Mouse (Mus musculus): ENCODE measurements around the gene Arhgap42. TPM values are rescaled to one million over a fixed set of nuclear protein-coding genes. Genes with fewer than 3 reads are reported as not detected.

Arhgap42 gene
- polyA plus RNA-seq, 1 experiment from 2014 or later, result 35.8 TPM

- Histone ChIP-seq H3K27ac (replicated peaks) (no peak overlapping the region), H3K4me1 (0 out of 2 replicates have a peak, but pooled peaks cover 9% of the 10 kb centered on the region), H3K9me3 (no peaks in the 10 kb centered on the region), H3K27me3 (replicated peaks; ENCODE audit: low read depth, poor library complexity, severe bottlenecking) (no peaks in the 10 kb centered on the region), H3K36me3 (replicated peaks) (peaks cover 10% of the 10 kb centered on the region), H3K4me3 (no peak overlapping the region)
- WGBS, result 57% methylated on average over 3 of the region's 3 CpGs
- no peak for DNase-seq (ENCODE audit: low spot score)
Measured at GRCm38 (mm10) chr9:9229662-9230061, 9.2 kb downstream of the Arhgap42 start.

GRCm38 (mm10) chr9:9224837-9225236 lies 14.1 kb downstream of the Arhgap42 start:
- Histone ChIP-seq H3K4me1 (peaks cover 8% of the 10 kb centered on the region; the same call in 1 of the 2 replicates), H3K9me3 (no peaks in the 10 kb centered on the region), H3K27me3 (replicated peaks; ENCODE audit: low read depth, poor library complexity, severe bottlenecking) (no peaks in the 10 kb centered on the region), H3K4me3 (no peak overlapping the region), H3K36me3 (replicated peaks) (no peaks in the 10 kb centered on the region), H3K27ac (replicated peaks) (no peak overlapping the region)
- WGBS, result 80% methylated on average over 1 of the region's 1 CpGs
- no peak for DNase-seq (ENCODE audit: low spot score)

GRCm38 (mm10) chr9:9223384-9223783 lies 15.5 kb downstream of the Arhgap42 start:
- no peaks in the 10 kb centered on the region for H3K9me3 ChIP-seq
- H3K27me3 ChIP-seq (replicated peaks; ENCODE audit: low read depth, poor library complexity, severe bottlenecking), result no peaks in the 10 kb centered on the region
- H3K4me3 ChIP-seq, result no peak overlapping the region
- H3K4me1 ChIP-seq, result peaks cover 12% of the 10 kb centered on the region; the same call in 1 of the 2 replicates
- no peaks in the 10 kb centered on the region for H3K36me3 ChIP-seq (replicated peaks)
- DNase-seq (ENCODE audit: low spot score), result no peak
- WGBS, result 56% methylated on average over 3 of the region's 3 CpGs
- H3K27ac ChIP-seq (replicated peaks), result no peak overlapping the region

GRCm38 (mm10) chr9:9221950-9222486 lies 16.9 kb downstream of the Arhgap42 start:
- Histone ChIP-seq H3K4me3 (no peak overlapping the region), H3K36me3 (replicated peaks) (no peaks in the 10 kb centered on the region), H3K9me3 (no peaks in the 10 kb centered on the region), H3K27me3 (replicated peaks; ENCODE audit: low read depth, poor library complexity, severe bottlenecking) (no peaks in the 10 kb centered on the region), H3K4me1 (peaks cover 13% of the 10 kb centered on the region), H3K27ac (replicated peaks) (no peak overlapping the region)
- DNase-seq (ENCODE audit: low spot score), result no peak
- WGBS, result 91% methylated on average over 3 of the region's 3 CpGs

- Histone ChIP-seq H3K9me3 (no peaks in the 10 kb centered on the region), H3K4me1 (peaks cover 17% of the 10 kb centered on the region), H3K4me3 (no peak overlapping the region), H3K27ac (replicated peaks) (no peak overlapping the region), H3K27me3 (replicated peaks; ENCODE audit: low read depth, poor library complexity, severe bottlenecking) (no peaks in the 10 kb centered on the region), H3K36me3 (replicated peaks) (no peaks in the 10 kb centered on the region)
- WGBS, result 86% methylated on average over 4 of the region's 4 CpGs
- DNase-seq (ENCODE audit: low spot score), result no peak
Measured at GRCm38 (mm10) chr9:9221185-9221584, 17.7 kb downstream of the Arhgap42 start.

- no peak overlapping the region for H3K27ac ChIP-seq (replicated peaks)
- H3K9me3 ChIP-seq, result no peaks in the 10 kb centered on the region
- DNase-seq (ENCODE audit: low spot score), result no peak
- no peaks in the 10 kb centered on the region for H3K27me3 ChIP-seq (replicated peaks; ENCODE audit: low read depth, poor library complexity, severe bottlenecking)
- H3K4me3 ChIP-seq, result no peak overlapping the region
- peaks cover 23% of the 10 kb centered on the region for H3K4me1 ChIP-seq
- no peaks in the 10 kb centered on the region for H3K36me3 ChIP-seq (replicated peaks)
- 70% methylated on average over 2 of the region's 2 CpGs for WGBS
Measured at GRCm38 (mm10) chr9:9218301-9218700, 20.6 kb downstream of the Arhgap42 start.

- Histone ChIP-seq H3K27ac (replicated peaks) (no peak overlapping the region), H3K4me3 (no peak overlapping the region), H3K27me3 (replicated peaks; ENCODE audit: low read depth, poor library complexity, severe bottlenecking) (no peaks in the 10 kb centered on the region), H3K4me1 (peaks cover 21% of the 10 kb centered on the region), H3K9me3 (no peaks in the 10 kb centered on the region), H3K36me3 (replicated peaks) (no peaks in the 10 kb centered on the region)
- WGBS, result 83% methylated on average over 5 of the region's 5 CpGs
- no peak for DNase-seq (ENCODE audit: low spot score)
Measured at GRCm38 (mm10) chr9:9214849-9215248, 24.1 kb downstream of the Arhgap42 start.

GRCm38 (mm10) chr9:9214296-9214695 lies 24.6 kb downstream of the Arhgap42 start:
- no peak for DNase-seq (ENCODE audit: low spot score)
- no peaks in the 10 kb centered on the region for H3K9me3 ChIP-seq
- no peak overlapping the region for H3K4me3 ChIP-seq
- H3K36me3 ChIP-seq (replicated peaks), result no peaks in the 10 kb centered on the region
- H3K27me3 ChIP-seq (replicated peaks; ENCODE audit: low read depth, poor library complexity, severe bottlenecking), result no peaks in the 10 kb centered on the region
- peaks cover 17% of the 10 kb centered on the region for H3K4me1 ChIP-seq
- H3K27ac ChIP-seq (replicated peaks), result no peak overlapping the region

- Histone ChIP-seq H3K4me1 (peaks cover 11% of the 10 kb centered on the region; the same call in 1 of the 2 replicates), H3K4me3 (no peak overlapping the region), H3K27me3 (replicated peaks; ENCODE audit: low read depth, poor library complexity, severe bottlenecking) (no peaks in the 10 kb centered on the region), H3K36me3 (replicated peaks) (no peaks in the 10 kb centered on the region), H3K9me3 (no peaks in the 10 kb centered on the region), H3K27ac (replicated peaks) (no peak overlapping the region)
- no peak for DNase-seq (ENCODE audit: low spot score)
- 86% methylated on average over 3 of the region's 3 CpGs for WGBS
Measured at GRCm38 (mm10) chr9:9211411-9212087, 27.4 kb downstream of the Arhgap42 start.

GRCm38 (mm10) chr9:9210464-9210863 lies 28.4 kb downstream of the Arhgap42 start:
- Histone ChIP-seq H3K27ac (replicated peaks) (no peak overlapping the region), H3K27me3 (replicated peaks; ENCODE audit: low read depth, poor library complexity, severe bottlenecking) (no peaks in the 10 kb centered on the region), H3K9me3 (no peaks in the 10 kb centered on the region), H3K36me3 (replicated peaks) (no peaks in the 10 kb centered on the region), H3K4me1 (peaks cover 6% of the 10 kb centered on the region; the same call in 1 of the 2 replicates), H3K4me3 (no peak overlapping the region)
- 91% methylated on average over 2 of the region's 2 CpGs for WGBS
- DNase-seq (ENCODE audit: low spot score), result no peak

- DNase-seq (ENCODE audit: low spot score), result no peak
- H3K36me3 ChIP-seq (replicated peaks), result no peaks in the 10 kb centered on the region
- no peak overlapping the region for H3K27ac ChIP-seq (replicated peaks)
- H3K27me3 ChIP-seq (replicated peaks; ENCODE audit: low read depth, poor library complexity, severe bottlenecking), result no peaks in the 10 kb centered on the region
- H3K9me3 ChIP-seq, result no peaks in the 10 kb centered on the region
- H3K4me3 ChIP-seq, result no peak overlapping the region
- no peaks in the 10 kb centered on the region for H3K4me1 ChIP-seq
Measured at GRCm38 (mm10) chr9:9208205-9208604, 30.7 kb downstream of the Arhgap42 start.

GRCm38 (mm10) chr9:9207251-9207650 lies 31.6 kb downstream of the Arhgap42 start:
- no peaks in the 10 kb centered on the region for H3K9me3 ChIP-seq
- DNase-seq (ENCODE audit: low spot score), result no peak
- 84% methylated on average over 4 of the region's 4 CpGs for WGBS
- H3K4me1 ChIP-seq, result no peaks in the 10 kb centered on the region
- H3K27ac ChIP-seq (replicated peaks), result no peak overlapping the region
- H3K27me3 ChIP-seq (replicated peaks; ENCODE audit: low read depth, poor library complexity, severe bottlenecking), result no peaks in the 10 kb centered on the region
- H3K4me3 ChIP-seq, result no peak overlapping the region
- no peaks in the 10 kb centered on the region for H3K36me3 ChIP-seq (replicated peaks)

- no peaks in the 10 kb centered on the region for H3K9me3 ChIP-seq
- 65% methylated on average over 8 of the region's 8 CpGs for WGBS
- DNase-seq (ENCODE audit: low spot score), result no peak
- H3K4me1 ChIP-seq, result peaks cover 24% of the 10 kb centered on the region
- 0 out of 2 replicates have a peak, but pooled peaks cover 3% of the 10 kb centered on the region for H3K36me3 ChIP-seq (replicated peaks)
- H3K27ac ChIP-seq (replicated peaks), result no peak overlapping the region
- H3K4me3 ChIP-seq, result no peak overlapping the region
- no peaks in the 10 kb centered on the region for H3K27me3 ChIP-seq (replicated peaks; ENCODE audit: low read depth, poor library complexity, severe bottlenecking)
Measured at GRCm38 (mm10) chr9:9200827-9201388, 38.0 kb downstream of the Arhgap42 start.

Measured in embryonic facial prominence, embryonic 10.5 days (tissue).